Mouse (Mus musculus): ENCODE data around the gene Ddx54. TPM values are rescaled to one million over a fixed set of nuclear protein-coding genes. Genes with fewer than 3 reads are reported as not detected.

The Ddx54 gene
- polyA plus RNA-seq, 1 experiment from 2014 or later, result 53.6 TPM

GRCm38 (mm10) chr5:120586741-120587615, 25.6 kb upstream of the Ddx54 start:
- Histone ChIP-seq H3K9ac (no peak overlapping the region), H3K27ac (0 out of 2 replicates have a peak overlapping the region, but pooled peaks have one; percentile 0), H3K4me3 (peak overlapping the region; percentile 72)

GRCm38 (mm10) chr5:120587616-120587926, 25.0 kb upstream of the Ddx54 start:
- peak overlapping the region; percentile 93 for H3K4me2 ChIP-seq (replicated peaks)
- 0 out of 2 replicates have a peak overlapping the region, but pooled peaks have one; percentile 0 for H3K27ac ChIP-seq
- no peaks in the 10 kb centered on the region for H3K9me3 ChIP-seq (replicated peaks)
- H3K4me1 ChIP-seq, result peaks cover 32% of the 10 kb centered on the region
- peak overlapping the region; percentile 72 for H3K4me3 ChIP-seq
- H3K9ac ChIP-seq, result peak overlapping the region; percentile 86
- H3K36me3 ChIP-seq, result peaks cover 21% of the 10 kb centered on the region; the same call in 1 of the 2 replicates
- WGBS, result 35% methylated on average over 9 of the region's 9 CpGs
- no peak for ATAC-seq (ENCODE audit: low FRiP score)
- H3K27me3 ChIP-seq, result no peaks in the 10 kb centered on the region

More at GRCm38 (mm10) chr5:120586741-120587615, 25.6 kb upstream of the Ddx54 start:
- H3K4me1 ChIP-seq, result peaks cover 32% of the 10 kb centered on the region
- peak overlapping the region; percentile 93 for H3K4me2 ChIP-seq (replicated peaks)
- peaks cover 24% of the 10 kb centered on the region; the same call in 1 of the 2 replicates for H3K36me3 ChIP-seq
- H3K27me3 ChIP-seq, result no peaks in the 10 kb centered on the region
- WGBS, result 13% methylated on average over 17 of the region's 17 CpGs
- no peak for ATAC-seq (ENCODE audit: low FRiP score)
- H3K9me3 ChIP-seq (replicated peaks), result no peaks in the 10 kb centered on the region

DNA sequence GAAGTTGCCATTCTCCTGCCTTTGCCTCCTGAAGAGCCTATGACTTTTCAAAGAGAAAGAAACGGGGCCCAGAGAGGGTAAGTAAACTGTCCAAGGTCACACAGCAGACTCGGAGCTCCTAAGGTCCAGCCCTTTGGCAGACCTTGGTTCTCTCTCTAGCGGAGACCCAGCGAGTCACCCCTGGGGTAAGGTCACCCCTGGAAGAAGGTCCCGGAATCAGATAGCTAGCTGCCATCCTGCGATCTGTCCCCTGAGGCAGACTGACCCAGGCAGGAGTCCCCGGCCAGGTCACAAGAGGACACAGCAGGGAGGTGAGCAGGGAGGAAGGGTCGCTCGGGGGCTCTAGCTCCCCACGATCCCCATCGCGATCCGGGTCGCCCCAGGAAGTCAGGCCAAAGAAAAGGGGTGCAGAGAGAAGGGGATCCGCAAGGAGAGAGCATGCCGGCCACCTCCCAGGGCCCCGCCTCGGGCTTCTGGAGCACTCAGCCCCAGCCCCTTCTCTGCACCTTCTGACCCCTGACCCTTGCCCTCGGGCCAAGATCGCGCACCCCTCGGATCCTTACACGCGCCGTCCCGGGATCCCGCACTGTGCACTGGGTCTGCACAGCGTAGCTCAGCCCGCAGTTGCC, 24.5 kb upstream of the Ddx54 start:
- ATAC-seq (ENCODE audit: low FRiP score), result no peak; the same call in 1 of the 2 replicates
- Histone ChIP-seq H3K4me3 (peak overlapping the region; percentile 72), H3K36me3 (peaks cover 18% of the 10 kb centered on the region; the same call in 1 of the 2 replicates), H3K4me1 (peaks cover 32% of the 10 kb centered on the region), H3K4me2 (replicated peaks) (peak overlapping the region; percentile 93), H3K9me3 (replicated peaks) (no peaks in the 10 kb centered on the region), H3K9ac (peak overlapping the region; percentile 86), H3K27me3 (no peaks in the 10 kb centered on the region), H3K27ac (peak overlapping the region; percentile 78)
- WGBS, result 1% methylated on average over 29 of the region's 29 CpGs

DNA sequence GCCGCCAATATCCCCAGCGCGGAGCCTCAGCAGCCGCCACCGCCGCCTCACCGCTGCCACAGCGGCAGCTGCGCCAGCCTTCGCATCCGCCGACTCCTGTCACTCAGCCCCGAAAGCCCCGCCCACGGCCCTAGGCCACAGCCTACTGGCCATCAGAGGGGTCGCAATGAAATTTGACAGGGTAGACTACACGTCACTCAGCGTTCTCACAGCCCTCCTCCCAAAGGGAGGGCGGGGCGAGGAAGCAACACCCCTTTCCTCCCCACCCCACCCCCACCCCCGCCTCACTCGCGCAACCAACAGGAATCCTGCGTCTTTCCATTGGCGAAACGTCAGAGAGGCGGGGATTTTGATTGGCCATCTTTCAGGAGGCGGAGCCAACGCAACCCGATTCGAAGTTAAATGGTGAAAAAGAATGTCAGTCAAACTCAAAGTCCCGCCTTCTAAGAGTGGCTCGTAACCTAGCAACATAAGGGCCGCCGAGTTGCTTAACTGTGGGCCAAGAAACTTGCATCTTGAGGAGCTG, 23.9 kb upstream of the Ddx54 start, which contains the start of the genes Tpcn1 and Iqcd:
Gene Tpcn1, minus strand, starts transcription at position 105 of the 526 bp plus-strand sequence.
Gene Iqcd, plus strand, starts transcription at position 448 of the 526 bp plus-strand sequence.
- Histone ChIP-seq H3K4me1 (peaks cover 32% of the 10 kb centered on the region), H3K9ac (peak within 1 kb of the TSS; percentile 86), H3K27me3 (no peaks in the 10 kb centered on the region), H3K4me3 (peak within 1 kb of the TSS; percentile 72), H3K4me2 (replicated peaks) (peak within 1 kb of the TSS; percentile 93), H3K27ac (peak within 1 kb of the TSS; percentile 78), H3K36me3 (peaks cover 12% of the 10 kb centered on the region; the same call in 1 of the 2 replicates), H3K9me3 (replicated peaks) (no peaks in the 10 kb centered on the region)
- peak; percentile 98 for ATAC-seq (ENCODE audit: low FRiP score)
- WGBS, result under 1% methylated on average over 35 of the region's 35 CpGs

DNA sequence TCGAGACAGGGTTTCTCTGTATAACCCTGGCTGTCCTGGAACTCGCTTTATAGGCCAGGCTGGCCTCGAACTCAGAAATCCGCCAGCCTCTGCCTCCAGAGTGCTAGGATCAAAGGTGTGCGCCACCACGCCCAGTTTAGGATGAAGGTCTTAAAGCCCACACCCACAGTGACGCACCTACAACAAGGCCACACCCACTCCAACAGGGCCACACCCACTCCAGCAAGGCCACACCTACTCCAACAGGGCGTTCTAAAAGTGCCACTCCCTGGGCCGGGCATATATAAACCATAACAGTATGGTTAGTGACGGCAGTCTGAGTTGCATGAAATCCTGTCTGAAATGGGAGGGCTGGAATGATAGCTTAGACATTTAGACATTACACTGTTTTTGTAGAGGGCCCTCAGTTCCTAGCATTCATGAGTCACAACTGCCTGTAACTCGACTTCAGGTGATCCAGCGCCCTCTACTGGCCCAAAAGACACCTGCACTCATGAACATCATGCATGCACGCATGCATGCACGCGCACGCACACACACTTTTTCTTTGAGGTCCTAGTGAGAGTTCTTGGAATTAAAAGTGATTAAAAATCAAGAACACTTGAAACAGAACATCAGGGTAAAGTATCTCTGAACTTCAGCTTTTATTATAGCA, 22.1 kb upstream of the Ddx54 start:
- Histone ChIP-seq H3K4me3 (no peak overlapping the region), H3K36me3 (no peaks in the 10 kb centered on the region), H3K27ac (no peak overlapping the region), H3K4me2 (replicated peaks) (no peak overlapping the region), H3K27me3 (no peaks in the 10 kb centered on the region), H3K9me3 (replicated peaks) (no peaks in the 10 kb centered on the region), H3K9ac (no peak overlapping the region), H3K4me1 (peaks cover 25% of the 10 kb centered on the region)
- ATAC-seq (ENCODE audit: low FRiP score), result no peak
- 73% methylated on average over 16 of the region's 16 CpGs for WGBS

DNA sequence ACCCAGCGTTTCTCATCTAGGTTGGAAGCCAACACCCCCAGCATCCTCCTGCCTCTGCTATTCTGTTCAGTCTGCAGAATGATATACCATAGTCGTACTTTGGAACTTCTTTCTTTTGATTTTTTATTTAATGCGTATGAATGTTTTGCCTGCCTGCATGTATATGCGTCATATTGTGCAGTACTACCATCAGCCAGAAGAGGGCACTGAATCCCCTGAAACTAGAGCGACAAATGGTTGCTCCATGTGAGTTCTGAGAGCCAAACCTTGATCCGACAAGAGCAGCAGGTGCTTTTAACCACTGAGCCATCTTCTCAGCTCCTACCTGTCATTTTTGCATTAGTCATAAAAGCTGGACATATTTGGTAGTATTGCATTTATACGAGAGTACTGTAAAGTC, 20.4 kb upstream of the Ddx54 start:
- no peak overlapping the region for H3K4me3 ChIP-seq
- H3K4me2 ChIP-seq (replicated peaks), result no peak overlapping the region
- peaks cover 18% of the 10 kb centered on the region for H3K4me1 ChIP-seq
- H3K9ac ChIP-seq, result no peak overlapping the region
- H3K27me3 ChIP-seq, result no peaks in the 10 kb centered on the region
- ATAC-seq (ENCODE audit: low FRiP score), result no peak
- no peak overlapping the region for H3K27ac ChIP-seq
- H3K36me3 ChIP-seq, result no peaks in the 10 kb centered on the region
- no peaks in the 10 kb centered on the region for H3K9me3 ChIP-seq (replicated peaks)
- WGBS, result 69% methylated on average over 7 of the region's 7 CpGs

GRCm38 (mm10) chr5:120594485-120594884, 18.1 kb upstream of the Ddx54 start:
- 81% methylated on average over 6 of the region's 6 CpGs for WGBS
- Histone ChIP-seq H3K4me1 (0 out of 2 replicates have a peak, but pooled peaks cover 4% of the 10 kb centered on the region), H3K27me3 (no peaks in the 10 kb centered on the region), H3K27ac (no peak overlapping the region), H3K4me2 (replicated peaks) (no peak overlapping the region), H3K9me3 (replicated peaks) (no peaks in the 10 kb centered on the region), H3K9ac (no peak overlapping the region), H3K4me3 (no peak overlapping the region), H3K36me3 (no peaks in the 10 kb centered on the region)
- no peak for ATAC-seq (ENCODE audit: low FRiP score)

- H3K9ac ChIP-seq, result no peak overlapping the region
- ATAC-seq (ENCODE audit: low FRiP score), result no peak
These were observed 12.9 kb upstream of the Ddx54 start for GRCm38 (mm10) chr5:120599625-120600024.

GRCm38 (mm10) chr5:120600946-120601668, 11.4 kb upstream of the Ddx54 start:
- Histone ChIP-seq H3K4me2 (replicated peaks) (no peak overlapping the region), H3K4me3 (no peak overlapping the region), H3K9ac (no peak overlapping the region), H3K27ac (no peak overlapping the region; the same call in 1 of the 2 replicates), H3K9me3 (replicated peaks) (no peaks in the 10 kb centered on the region), H3K36me3 (no peaks in the 10 kb centered on the region), H3K27me3 (no peaks in the 10 kb centered on the region), H3K4me1 (0 out of 2 replicates have a peak, but pooled peaks cover 8% of the 10 kb centered on the region)
- WGBS, result 65% methylated on average over 11 of the region's 11 CpGs
- no peak for ATAC-seq (ENCODE audit: low FRiP score)

More at GRCm38 (mm10) chr5:120599625-120600024, 12.9 kb upstream of the Ddx54 start:
- no peaks in the 10 kb centered on the region for H3K27me3 ChIP-seq
- H3K36me3 ChIP-seq, result no peaks in the 10 kb centered on the region
- no peak overlapping the region for H3K4me3 ChIP-seq
- no peak overlapping the region for H3K27ac ChIP-seq
- no peaks in the 10 kb centered on the region for H3K9me3 ChIP-seq (replicated peaks)
- H3K4me2 ChIP-seq (replicated peaks), result no peak overlapping the region
- WGBS, result 94% methylated on average over 6 of the region's 6 CpGs
- H3K4me1 ChIP-seq, result 0 out of 2 replicates have a peak, but pooled peaks cover 7% of the 10 kb centered on the region

- H3K4me3 ChIP-seq, result no peak overlapping the region
- 0 out of 2 replicates have a peak, but pooled peaks cover 8% of the 10 kb centered on the region for H3K4me1 ChIP-seq
- no peaks in the 10 kb centered on the region for H3K9me3 ChIP-seq (replicated peaks)
- no peak for ATAC-seq (ENCODE audit: low FRiP score)
- H3K27me3 ChIP-seq, result no peaks in the 10 kb centered on the region
- H3K4me2 ChIP-seq (replicated peaks), result no peak overlapping the region
- H3K27ac ChIP-seq, result no peak overlapping the region
- H3K9ac ChIP-seq, result no peak overlapping the region
- no peaks in the 10 kb centered on the region for H3K36me3 ChIP-seq
- WGBS, result 92% methylated on average over 12 of the region's 12 CpGs
These were observed 10.3 kb upstream of the Ddx54 start for GRCm38 (mm10) chr5:120602210-120602609.

DNA sequence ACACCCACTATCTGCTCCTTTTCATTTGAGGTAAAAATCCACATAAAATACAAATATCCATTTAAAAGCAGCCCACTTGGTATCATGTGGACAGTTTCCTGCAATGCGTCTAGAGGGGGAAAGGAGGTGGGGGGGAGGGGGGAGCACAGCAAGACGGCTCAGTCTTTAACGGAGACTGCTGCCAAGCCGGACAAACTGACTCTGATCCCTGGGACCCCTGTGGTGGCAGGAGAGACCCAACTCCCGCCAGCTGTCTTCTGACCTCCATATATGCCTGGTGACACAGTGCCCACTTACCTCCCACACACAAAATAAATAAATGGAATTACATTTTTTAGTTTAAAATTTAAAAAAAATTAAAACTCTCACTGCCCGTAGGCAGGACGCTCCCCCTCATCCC, 9.0 kb upstream of the Ddx54 start:
- Histone ChIP-seq H3K27ac (no peak overlapping the region), H3K4me1 (0 out of 2 replicates have a peak, but pooled peaks cover 8% of the 10 kb centered on the region), H3K36me3 (0 out of 2 replicates have a peak, but pooled peaks cover 4% of the 10 kb centered on the region), H3K9me3 (replicated peaks) (no peaks in the 10 kb centered on the region), H3K4me3 (no peak overlapping the region), H3K9ac (no peak overlapping the region), H3K27me3 (no peaks in the 10 kb centered on the region), H3K4me2 (replicated peaks) (no peak overlapping the region)
- WGBS, result 64% methylated on average over 7 of the region's 7 CpGs
- ATAC-seq (ENCODE audit: low FRiP score), result no peak
